Mouse (Mus musculus): ENCODE results near the gene Prap1. TPM values are rescaled to one million over a fixed set of nuclear protein-coding genes. Genes with fewer than 3 reads are reported as not detected.

Gene Prap1
- not detected for polyA plus RNA-seq (2017; shearing (Covaris generic))

DNA sequence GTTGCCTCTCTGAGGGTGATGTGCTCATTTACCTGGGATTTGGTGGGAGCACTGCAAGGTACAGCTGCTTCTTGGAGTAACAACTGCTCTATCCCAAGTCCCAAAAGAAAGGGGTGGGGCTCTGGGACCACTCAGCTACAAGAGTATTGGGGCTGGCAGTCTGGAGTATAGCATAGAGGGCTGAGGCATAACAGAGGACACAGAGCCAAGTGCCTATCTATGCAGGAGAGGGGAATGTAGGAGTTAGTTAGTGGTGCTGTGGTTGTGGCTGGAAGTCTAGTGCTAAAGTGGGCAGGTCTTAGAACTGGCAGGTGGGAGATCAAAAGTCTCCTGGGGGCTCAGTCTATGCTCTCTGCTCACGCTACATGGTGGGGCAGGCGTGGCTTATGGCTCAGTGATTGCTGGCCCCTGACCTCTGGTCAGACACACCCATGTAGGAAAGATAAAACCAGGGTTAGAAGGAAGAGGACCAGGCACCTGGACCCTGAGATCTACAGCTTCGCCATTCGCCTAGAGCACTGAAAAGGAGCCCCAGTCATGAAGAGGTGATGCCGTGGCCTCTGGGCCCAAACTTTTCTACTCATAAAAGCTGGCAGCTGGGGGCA lies at the start of gene Prap1:
Prap1 (plus strand) TSS at position 472 of the 605 bp plus-strand sequence.

DNA sequence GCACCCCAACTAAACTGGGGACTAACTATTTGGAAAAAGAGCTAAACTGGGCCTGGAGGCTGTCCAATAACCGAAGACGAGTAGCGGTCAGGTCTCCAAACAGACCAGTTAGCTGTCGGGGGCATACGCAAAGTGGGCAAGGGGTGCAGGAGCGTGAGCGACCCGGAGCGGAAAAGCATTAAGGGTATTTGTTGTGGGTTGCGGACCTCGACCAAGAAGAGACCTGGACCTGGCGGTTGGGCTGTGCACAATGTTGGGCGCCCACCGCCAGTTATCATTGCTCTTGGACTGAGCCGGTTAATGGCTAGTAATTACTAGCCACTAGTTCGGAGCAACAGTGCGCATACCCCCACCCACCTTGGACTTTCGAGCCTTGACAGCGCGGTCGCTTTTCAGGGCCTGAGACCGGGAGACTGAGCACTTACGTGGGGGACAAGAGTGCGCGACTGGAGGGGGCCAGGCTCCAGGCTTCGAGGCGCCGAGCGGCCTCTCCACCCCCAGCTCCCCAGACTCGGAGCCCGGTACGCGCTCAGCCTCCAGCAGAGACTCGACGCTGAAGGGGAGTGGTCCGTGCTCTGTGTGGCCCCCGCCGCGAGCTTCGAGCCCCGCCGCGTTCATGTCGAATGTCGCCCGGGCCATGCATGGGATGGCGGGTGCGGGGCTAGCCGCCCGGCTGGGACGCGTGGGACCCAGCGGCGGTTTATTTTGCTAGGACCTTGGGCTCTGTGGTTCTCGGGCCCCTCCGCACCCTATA lies 44.7 kb upstream of the Prap1 start, which contains the start of gene Msx3:
Msx3 (minus strand) TSS at position 729 of the 754 bp plus-strand sequence.

DNA sequence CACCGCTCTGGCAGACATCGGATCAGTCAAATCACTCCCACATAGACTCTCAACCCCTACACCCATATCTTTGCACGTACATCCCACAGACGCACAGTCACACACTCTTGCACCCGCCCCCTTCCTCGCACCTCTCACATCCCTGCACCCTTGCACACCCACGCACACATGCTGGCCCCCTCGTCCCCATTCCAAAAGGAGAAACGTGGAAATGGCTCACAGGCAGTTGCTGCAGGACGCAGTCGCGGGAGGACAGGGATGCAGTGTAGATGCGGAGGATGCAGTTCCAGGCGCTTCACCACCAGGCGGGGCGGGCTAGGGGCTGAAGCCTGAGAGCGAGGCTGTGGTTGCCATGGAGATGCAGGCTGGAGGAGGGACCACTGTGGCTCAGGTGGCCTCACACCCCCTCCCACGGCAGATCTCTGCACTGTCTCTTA lies 10.9 kb upstream of the Prap1 start, which contains the start of gene Caly:
Caly (minus strand) TSS at position 307 of the 437 bp plus-strand sequence.

DNA sequence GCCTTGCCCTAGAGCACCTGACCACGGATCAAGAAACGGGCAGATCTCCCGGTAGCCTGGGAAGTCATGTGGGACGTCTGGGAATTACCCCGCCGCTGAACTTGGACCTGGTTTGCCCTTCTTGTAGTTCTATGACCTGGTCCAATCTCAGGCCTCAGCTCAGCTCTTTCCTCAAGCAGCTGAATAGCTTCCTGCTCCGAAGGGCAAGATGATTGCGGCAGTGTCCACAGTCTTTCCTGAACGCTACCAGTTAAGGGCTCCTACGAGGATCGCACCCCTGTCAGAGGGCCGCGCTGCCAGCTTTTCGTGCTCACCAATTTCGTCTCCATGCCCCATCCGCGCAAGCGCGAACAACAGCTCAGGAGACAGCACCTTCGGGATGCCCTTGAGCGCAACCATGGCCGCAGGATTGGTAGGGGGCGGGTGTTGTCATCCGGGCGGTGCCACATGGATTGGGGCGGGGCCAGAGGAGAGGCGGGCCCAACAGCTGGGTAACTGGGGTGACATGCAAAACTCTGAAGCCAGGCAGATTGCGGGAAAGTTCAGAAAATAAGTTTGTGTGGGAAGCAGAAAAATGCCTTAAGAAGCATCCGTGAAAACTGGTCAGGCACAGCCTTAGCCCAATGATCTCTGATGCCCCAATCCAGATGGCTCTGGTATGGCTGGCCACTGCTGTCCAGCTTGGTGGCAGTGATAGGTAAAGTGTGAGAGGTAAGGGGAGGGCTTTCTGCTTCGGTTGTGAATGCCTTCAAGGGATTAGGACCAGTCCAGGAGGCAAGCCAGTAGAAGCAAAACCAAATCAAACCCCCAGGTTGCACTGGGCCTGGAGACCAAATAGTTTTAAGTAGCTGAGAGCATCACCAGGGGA lies 9.0 kb downstream of the Prap1 start, which contains the start of gene Fuom:
Fuom (minus strand) TSS at position 449 of the 868 bp plus-strand sequence.

DNA sequence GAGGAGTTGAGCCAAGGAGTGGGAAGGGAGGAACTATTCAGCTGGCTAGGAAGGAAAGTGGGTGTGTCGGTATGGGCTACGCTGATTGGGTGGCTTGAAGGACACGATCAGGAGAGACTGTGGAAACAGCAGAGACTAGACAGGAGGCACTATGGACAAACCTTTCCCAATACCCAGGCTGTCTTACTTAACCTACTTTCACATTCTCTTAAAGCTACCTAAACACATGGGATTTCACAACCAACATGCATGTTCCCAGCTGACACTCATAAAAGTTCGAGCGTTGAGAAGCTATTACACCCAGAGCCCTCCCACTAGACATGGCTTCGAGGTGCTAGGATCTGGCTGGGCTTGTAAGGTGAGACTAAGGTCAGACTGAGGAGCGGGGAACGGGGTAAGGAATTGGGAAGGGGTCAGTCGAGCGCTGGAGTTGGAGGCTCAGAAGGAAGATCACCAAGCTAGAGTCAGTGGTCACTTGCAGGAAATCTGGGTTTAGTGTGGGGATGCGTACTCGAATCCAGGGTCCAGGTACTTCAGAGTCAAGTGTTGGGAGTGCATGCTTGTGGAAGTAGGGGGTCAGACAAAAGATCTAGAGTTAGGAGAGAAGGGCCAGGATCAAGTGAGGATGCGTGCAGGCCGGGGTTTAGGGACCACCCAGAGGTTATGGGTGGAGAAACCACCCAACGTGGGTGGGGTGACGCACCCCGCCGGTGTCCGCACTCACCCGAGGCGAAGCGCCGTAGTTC lies 22.6 kb downstream of the Prap1 start, which contains the start of gene Paox:
Paox (plus strand) TSS at position 217 of the 746 bp plus-strand sequence.

DNA sequence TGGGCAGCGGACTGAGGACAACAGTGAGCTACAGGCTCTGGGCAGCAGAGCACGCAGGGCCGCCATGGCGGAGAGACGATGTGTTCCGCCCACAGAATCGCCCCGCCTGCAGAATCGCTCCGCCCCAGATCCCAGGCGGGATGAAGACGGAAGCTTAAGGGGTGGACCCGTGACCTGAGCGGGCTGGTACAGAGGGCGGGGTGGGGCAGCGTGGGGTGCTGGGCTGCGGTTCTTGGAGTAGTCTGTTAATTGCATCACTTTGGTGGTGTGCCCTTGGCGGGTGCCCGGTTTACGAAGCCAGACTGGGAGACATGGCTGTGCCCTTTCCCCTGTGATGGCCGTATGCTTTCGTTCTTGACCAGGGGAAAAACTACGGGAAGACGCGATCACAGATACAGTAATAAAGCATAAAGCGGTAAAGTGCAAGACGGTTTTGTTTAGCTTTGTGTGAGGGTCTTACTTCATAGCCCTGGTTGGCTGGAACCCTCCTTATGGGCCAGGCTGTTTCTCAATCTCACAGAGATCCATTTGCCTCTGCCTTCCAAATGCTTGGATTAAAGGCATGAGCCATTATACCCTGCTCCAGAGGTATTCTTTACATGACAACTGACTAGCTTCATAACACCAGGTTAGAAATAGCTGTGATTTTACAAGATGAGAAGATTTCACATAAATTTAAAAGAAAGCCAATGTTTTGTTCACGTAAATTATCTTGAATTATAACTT lies 23.3 kb downstream of the Prap1 start, which contains the start of gene Echs1:
Echs1 (minus strand) TSS at position 148 of the 726 bp plus-strand sequence.

DNA sequence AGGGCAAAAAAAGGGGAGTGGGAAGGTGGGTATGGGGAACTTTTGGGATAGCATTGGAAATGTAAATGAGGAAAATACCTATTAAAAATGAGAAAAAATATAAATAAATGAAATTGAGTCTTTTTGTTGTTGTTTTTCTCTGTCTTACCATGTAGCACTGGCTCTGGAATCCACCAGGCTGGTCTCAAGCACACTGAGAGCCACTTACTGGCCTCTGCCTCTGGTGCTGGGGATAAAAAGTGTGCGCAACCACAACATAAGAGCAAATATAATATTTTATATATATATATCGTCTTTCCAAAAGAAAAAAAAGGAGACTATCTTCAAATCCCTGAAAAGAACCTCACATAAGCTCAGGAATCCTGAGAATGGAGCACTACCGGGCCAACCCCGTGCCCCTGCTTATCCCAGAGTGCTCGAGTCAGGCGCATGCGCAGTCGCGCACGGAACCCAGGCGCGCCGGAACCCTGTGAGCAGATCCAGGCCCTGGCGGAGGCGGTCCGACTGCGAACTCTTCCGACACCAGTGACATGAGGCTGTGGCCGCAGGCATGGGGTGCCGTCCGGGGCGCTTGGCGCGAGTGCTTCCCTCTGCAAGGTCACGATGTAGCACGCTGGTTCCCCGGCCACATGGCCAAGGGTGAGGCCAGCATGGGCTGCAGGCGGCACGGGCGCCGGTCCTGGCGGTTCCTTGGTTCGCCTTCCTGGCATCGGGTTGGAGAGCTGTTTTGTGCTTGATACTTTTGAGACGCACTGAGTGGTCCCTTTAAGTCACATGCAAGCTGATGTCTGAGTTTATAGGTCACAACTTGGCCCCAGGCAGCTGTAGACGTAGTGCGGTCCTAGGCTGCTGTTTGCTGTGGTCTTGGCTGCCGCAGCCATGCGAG lies 44.2 kb downstream of the Prap1 start, which contains the start of gene Mtg1:
Mtg1 (plus strand) TSS at position 430 of the 886 bp plus-strand sequence.

Other genes with a start within 250 kb of the Prap1 start
- gene Kndc1, start 198.7 kb upstream of the Prap1 start, polyA plus RNA-seq (2017; shearing (Covaris generic)), result 0.72 TPM
- 7.0 TPM for gene Utf1, start 149.6 kb upstream of the Prap1 start, polyA plus RNA-seq (2017; shearing (Covaris generic))
- gene 6430531B16Rik, start 114.6 kb upstream of the Prap1 start, polyA plus RNA-seq (2017; shearing (Covaris generic)), result 0.40 TPM
- 21.5 TPM for gene Adam8, start 100.8 kb upstream of the Prap1 start, polyA plus RNA-seq (2017; shearing (Covaris generic))
- 58.5 TPM for gene Zfp511, start 57.0 kb upstream of the Prap1 start, polyA plus RNA-seq (2017; shearing (Covaris generic))
- gene Tubgcp2, start 56.7 kb upstream of the Prap1 start, polyA plus RNA-seq (2017; shearing (Covaris generic)), result 46.5 TPM
- gene Msx3, start 44.3 kb upstream of the Prap1 start, polyA plus RNA-seq (2017; shearing (Covaris generic)), result not detected
- gene Caly, start 10.8 kb upstream of the Prap1 start, polyA plus RNA-seq (2017; shearing (Covaris generic)), result not detected
- 13.4 TPM for gene Fuom, start 9.0 kb downstream of the Prap1 start, polyA plus RNA-seq (2017; shearing (Covaris generic))
- 3.0 TPM for gene Paox, start 22.4 kb downstream of the Prap1 start, polyA plus RNA-seq (2017; shearing (Covaris generic))
- gene Echs1, start 23.1 kb downstream of the Prap1 start, polyA plus RNA-seq (2017; shearing (Covaris generic)), result 64.7 TPM
- gene Mtg1, start 44.2 kb downstream of the Prap1 start, polyA plus RNA-seq (2017; shearing (Covaris generic)), result 33.7 TPM
- not detected for gene Sprn, start 61.5 kb downstream of the Prap1 start, polyA plus RNA-seq (2017; shearing (Covaris generic))
- gene Olfr522, start 71.4 kb downstream of the Prap1 start, polyA plus RNA-seq (2017; shearing (Covaris generic)), result not detected
- not detected for gene Olfr523, start 79.8 kb downstream of the Prap1 start, polyA plus RNA-seq (2017; shearing (Covaris generic))
- not detected for gene Olfr524, start 112.6 kb downstream of the Prap1 start, polyA plus RNA-seq (2017; shearing (Covaris generic))
- 0.12 TPM for gene Cd163l1, start 124.9 kb downstream of the Prap1 start, polyA plus RNA-seq (2017; shearing (Covaris generic))
- gene 5830411N06Rik, start 153.9 kb downstream of the Prap1 start, polyA plus RNA-seq (2017; shearing (Covaris generic)), result 0.49 TPM
- 0.06 TPM for gene Olfr525, start 227.5 kb downstream of the Prap1 start, polyA plus RNA-seq (2017; shearing (Covaris generic))
- not detected for gene Olfr527, start 240.6 kb downstream of the Prap1 start, polyA plus RNA-seq (2017; shearing (Covaris generic))